Mouse (Mus musculus): Measurements from ENCODE around the gene Abraxas2.

GRCm38 (mm10) chr7:132830955-132831354 lies 28.1 kb upstream of the Abraxas2 start:
- TF ChIP-seq CTCF (IDR thresholded peaks at IDR 0.05) = no peak
- TF ChIP-seq POLR2A (IDR thresholded peaks at IDR 0.05; ENCODE audit: insufficient read depth, low read depth, low read length) = no peak
- no peak for TF ChIP-seq EP300 (IDR thresholded peaks at IDR 0.05; ENCODE audit: insufficient read depth, low read depth, low read length)
